Mouse (Mus musculus): ENCODE data around the gene Spata5. TPM values are rescaled to one million over a fixed set of nuclear protein-coding genes. Genes with fewer than 3 reads are reported as not detected.

The Spata5 gene
- polyA plus RNA-seq, 1 experiment from 2014 or later: 32.4 TPM

GRCm38 (mm10) chr3:37605876-37606238, 186.2 kb downstream of the Spata5 start:
- no peaks in the 10 kb centered on the region for H3K36me3 ChIP-seq (ENCODE audit: control insufficient read depth, insufficient read depth, low read length)
- H3K9ac ChIP-seq (replicated peaks; ENCODE audit: low read depth, low read length): no peak overlapping the region
- no peak overlapping the region for H3K4me2 ChIP-seq (ENCODE audit: low read depth, low read length)
- ATAC-seq (ENCODE audit: low read depth): 0 out of 2 replicates have a peak, but pooled peaks have one; percentile 21
- no peaks in the 10 kb centered on the region for H3K4me1 ChIP-seq (ENCODE audit: control insufficient read depth, insufficient read depth, low read length)
- H3K27ac ChIP-seq (ENCODE audit: low read depth, low read length): no peak overlapping the region
- H3K9me3 ChIP-seq (ENCODE audit: control insufficient read depth, low read length): no peaks in the 10 kb centered on the region
- H3K27me3 ChIP-seq (ENCODE audit: control insufficient read depth, insufficient read depth, low read length): no peaks in the 10 kb centered on the region
- 89% methylated on average over 10 of the region's 10 CpGs for WGBS
- no peak overlapping the region for H3K4me3 ChIP-seq (ENCODE audit: low read depth, low read length)

- 90% methylated on average over 4 of the region's 4 CpGs for WGBS
- H3K36me3 ChIP-seq (ENCODE audit: control insufficient read depth, insufficient read depth, low read length): no peaks in the 10 kb centered on the region
These were observed 189.2 kb downstream of the Spata5 start for GRCm38 (mm10) chr3:37608926-37609325.

GRCm38 (mm10) chr3:37610670-37611069, 191.0 kb downstream of the Spata5 start:
- Histone ChIP-seq H3K4me1 (ENCODE audit: control insufficient read depth, insufficient read depth, low read length) (no peaks in the 10 kb centered on the region), H3K4me2 (ENCODE audit: low read depth, low read length) (no peak overlapping the region), H3K36me3 (ENCODE audit: control insufficient read depth, insufficient read depth, low read length) (no peaks in the 10 kb centered on the region), H3K27ac (ENCODE audit: low read depth, low read length) (no peak overlapping the region), H3K4me3 (ENCODE audit: low read depth, low read length) (no peak overlapping the region), H3K9ac (replicated peaks; ENCODE audit: low read depth, low read length) (no peak overlapping the region), H3K27me3 (ENCODE audit: control insufficient read depth, insufficient read depth, low read length) (no peaks in the 10 kb centered on the region), H3K9me3 (ENCODE audit: control insufficient read depth, low read length) (no peaks in the 10 kb centered on the region)
- 88% methylated on average over 2 of the region's 2 CpGs for WGBS
- no peak for ATAC-seq (ENCODE audit: low read depth)

More at GRCm38 (mm10) chr3:37608926-37609325, 189.2 kb downstream of the Spata5 start:
- ATAC-seq (ENCODE audit: low read depth): no peak
- Histone ChIP-seq H3K27me3 (ENCODE audit: control insufficient read depth, insufficient read depth, low read length) (no peaks in the 10 kb centered on the region), H3K9me3 (ENCODE audit: control insufficient read depth, low read length) (no peaks in the 10 kb centered on the region), H3K4me3 (ENCODE audit: low read depth, low read length) (no peak overlapping the region), H3K4me1 (ENCODE audit: control insufficient read depth, insufficient read depth, low read length) (no peaks in the 10 kb centered on the region), H3K27ac (ENCODE audit: low read depth, low read length) (no peak overlapping the region), H3K9ac (replicated peaks; ENCODE audit: low read depth, low read length) (no peak overlapping the region), H3K4me2 (ENCODE audit: low read depth, low read length) (no peak overlapping the region)

GRCm38 (mm10) chr3:37613722-37614121, 194.0 kb downstream of the Spata5 start:
- no peak overlapping the region for H3K4me3 ChIP-seq (ENCODE audit: low read depth, low read length)
- no peaks in the 10 kb centered on the region for H3K27me3 ChIP-seq (ENCODE audit: control insufficient read depth, insufficient read depth, low read length)
- H3K4me1 ChIP-seq (ENCODE audit: control insufficient read depth, insufficient read depth, low read length): no peaks in the 10 kb centered on the region
- no peaks in the 10 kb centered on the region for H3K36me3 ChIP-seq (ENCODE audit: control insufficient read depth, insufficient read depth, low read length)
- no peak overlapping the region for H3K27ac ChIP-seq (ENCODE audit: low read depth, low read length)
- no peak overlapping the region for H3K4me2 ChIP-seq (ENCODE audit: low read depth, low read length)
- no peaks in the 10 kb centered on the region for H3K9me3 ChIP-seq (ENCODE audit: control insufficient read depth, low read length)
- no peak for ATAC-seq (ENCODE audit: low read depth)
- H3K9ac ChIP-seq (replicated peaks; ENCODE audit: low read depth, low read length): no peak overlapping the region
- WGBS: 65% methylated on average over 10 of the region's 10 CpGs

- ATAC-seq (ENCODE audit: low read depth): no peak
- Histone ChIP-seq H3K9me3 (ENCODE audit: control insufficient read depth, low read length) (no peaks in the 10 kb centered on the region), H3K36me3 (ENCODE audit: control insufficient read depth, insufficient read depth, low read length) (no peaks in the 10 kb centered on the region), H3K4me1 (ENCODE audit: control insufficient read depth, insufficient read depth, low read length) (no peaks in the 10 kb centered on the region), H3K9ac (replicated peaks; ENCODE audit: low read depth, low read length) (no peak overlapping the region), H3K4me3 (ENCODE audit: low read depth, low read length) (no peak overlapping the region), H3K27ac (ENCODE audit: low read depth, low read length) (no peak overlapping the region), H3K4me2 (ENCODE audit: low read depth, low read length) (no peak overlapping the region), H3K27me3 (ENCODE audit: control insufficient read depth, insufficient read depth, low read length) (no peaks in the 10 kb centered on the region)
- 88% methylated on average over 10 of the region's 10 CpGs for WGBS
These were observed 195.4 kb downstream of the Spata5 start for GRCm38 (mm10) chr3:37614878-37615650.

- Histone ChIP-seq H3K4me2 (ENCODE audit: low read depth, low read length) (no peak overlapping the region), H3K36me3 (ENCODE audit: control insufficient read depth, insufficient read depth, low read length) (no peaks in the 10 kb centered on the region), H3K4me1 (ENCODE audit: control insufficient read depth, insufficient read depth, low read length) (no peaks in the 10 kb centered on the region), H3K27ac (ENCODE audit: low read depth, low read length) (no peak overlapping the region), H3K9me3 (ENCODE audit: control insufficient read depth, low read length) (no peaks in the 10 kb centered on the region; the same call in 1 of the 2 replicates), H3K4me3 (ENCODE audit: low read depth, low read length) (no peak overlapping the region), H3K27me3 (ENCODE audit: control insufficient read depth, insufficient read depth, low read length) (no peaks in the 10 kb centered on the region), H3K9ac (replicated peaks; ENCODE audit: low read depth, low read length) (no peak overlapping the region)
- ATAC-seq (ENCODE audit: low read depth): no peak
- WGBS: 77% methylated on average over 21 of the region's 21 CpGs
These were observed 197.2 kb downstream of the Spata5 start for GRCm38 (mm10) chr3:37616586-37617547.

Other genes with a start within 250 kb of the Spata5 start
- gene Il21, start 187.3 kb upstream of the Spata5 start, polyA plus RNA-seq (2014; fragmentation: Nextera tagmentation; extraction: Ambion mirVana): not detected in 2 replicates
- gene Bbs12, start 107.3 kb upstream of the Spata5 start, polyA plus RNA-seq (2014; fragmentation: Nextera tagmentation; extraction: Ambion mirVana): 4.7 and 5.7 TPM in 2 replicates
- 0.98 and 2.6 TPM in 2 replicates for gene Cetn4, start 107.2 kb upstream of the Spata5 start, polyA plus RNA-seq (2014; fragmentation: Nextera tagmentation; extraction: Ambion mirVana)
- gene Fgf2, start 71.5 kb upstream of the Spata5 start, polyA plus RNA-seq (2014; fragmentation: Nextera tagmentation; extraction: Ambion mirVana): 0.74 and 1.8 TPM in 2 replicates
- gene Nudt6, start 315 bp downstream of the Spata5 start, polyA plus RNA-seq (2014; fragmentation: Nextera tagmentation; extraction: Ambion mirVana): 8.4 and 8.6 TPM in 2 replicates
- gene Spry1, start 220.1 kb downstream of the Spata5 start, polyA plus RNA-seq (2014; fragmentation: Nextera tagmentation; extraction: Ambion mirVana): 5.0 and 5.1 TPM in 2 replicates